Mouse (Mus musculus): ENCODE measurements around the gene Bbs5.
"Not testable (repeated sequence)": the region's sequence is repeated elsewhere in the genome, so short reads cannot be mapped to it uniquely, and the experiment has no call there.

Gene Bbs5

DNA sequence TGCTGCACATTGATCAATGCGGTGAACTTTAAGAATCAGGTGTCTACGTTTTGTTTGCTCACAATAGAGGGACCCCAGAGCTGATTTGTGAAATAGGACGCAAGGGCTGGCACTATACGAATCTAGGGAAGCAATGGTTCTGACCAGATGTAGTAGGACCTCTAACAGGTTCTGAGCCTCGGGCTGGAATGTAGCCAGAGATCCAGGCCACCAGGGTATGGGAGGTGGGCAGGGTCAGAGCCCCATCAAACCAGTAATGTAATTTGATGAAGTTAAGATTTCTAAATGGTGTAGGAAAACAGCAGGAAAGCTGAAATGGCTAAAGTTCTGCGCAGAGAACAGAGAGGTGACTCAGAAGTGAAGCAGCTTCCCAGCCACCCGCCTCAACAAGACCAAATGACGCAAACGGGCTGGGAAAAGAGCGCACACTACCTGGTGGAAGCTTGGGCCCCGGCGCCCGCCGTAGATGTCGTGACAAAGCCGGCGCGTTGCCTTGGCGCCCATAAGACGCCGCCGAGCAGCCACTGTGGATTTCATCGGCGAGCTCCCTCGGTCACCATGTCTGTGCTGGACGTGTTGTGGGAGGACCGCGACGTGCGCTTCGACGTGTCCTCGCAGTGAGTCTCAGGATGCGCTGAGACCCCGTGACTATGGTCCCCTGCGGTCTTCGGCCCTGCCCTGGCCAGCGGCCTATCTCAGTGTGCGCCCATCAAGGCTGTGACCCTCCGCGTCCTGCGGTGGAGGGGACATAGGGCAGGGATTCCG, at the start of gene Bbs5:
Gene Bbs5, plus strand, starts transcription at position 446 of the 765 bp plus-strand sequence.
- ATAC-seq (ENCODE audit: insufficient number of reproducible peaks, low FRiP score, low TSS enrichment): peak; percentile 94

DNA sequence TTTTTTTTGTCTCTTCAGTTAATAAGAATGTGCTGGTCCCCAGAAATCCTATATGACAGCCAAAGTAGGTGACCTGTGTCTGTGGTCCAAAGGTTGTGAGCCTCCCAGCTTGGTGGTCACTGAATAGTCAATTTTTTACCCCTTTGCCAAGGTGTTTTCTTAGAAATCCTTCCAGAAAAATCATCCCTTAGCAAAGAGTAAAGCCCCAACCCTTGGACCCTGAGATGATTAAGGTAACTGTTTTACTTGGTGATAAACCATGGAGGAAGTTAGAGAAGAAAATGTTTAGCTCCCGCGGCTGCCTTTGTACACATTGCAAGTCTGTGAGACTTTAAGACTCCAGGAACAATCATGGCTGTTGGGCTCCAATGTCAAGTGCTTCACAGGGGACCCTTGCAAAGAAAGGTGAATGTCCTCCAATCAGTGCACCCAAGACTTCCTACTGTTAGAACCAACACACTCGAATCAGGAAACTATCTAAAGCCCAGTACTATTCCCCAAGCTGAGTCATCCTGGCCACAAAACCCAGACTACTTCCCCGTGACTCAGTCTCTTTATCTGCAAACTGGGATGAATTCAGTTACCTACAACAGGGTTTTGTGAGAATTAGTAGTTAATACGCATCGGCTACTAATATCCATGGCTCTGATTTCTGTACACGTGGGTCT, 43.1 kb upstream of the Bbs5 start:
- no peak for ATAC-seq (ENCODE audit: insufficient number of reproducible peaks, low FRiP score, low TSS enrichment)

DNA sequence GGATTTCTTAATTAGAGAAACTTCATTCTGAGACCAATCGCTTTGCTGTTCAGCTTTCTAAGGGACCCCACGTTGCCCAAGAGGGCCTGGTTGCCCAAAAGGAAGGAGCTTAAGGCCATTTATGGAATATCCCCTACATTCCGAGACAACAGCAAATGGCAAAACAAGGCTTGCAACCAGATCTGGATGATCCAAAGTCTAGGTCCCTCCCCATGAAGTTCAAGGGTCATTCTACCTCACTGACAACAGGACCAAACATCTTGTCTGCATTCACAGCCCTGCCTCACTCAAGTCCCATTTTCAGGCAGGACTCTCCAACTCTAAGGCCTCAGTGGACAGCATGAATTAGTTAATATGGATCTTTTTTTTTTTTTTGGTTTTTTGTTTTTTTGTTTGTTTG, 40.4 kb upstream of the Bbs5 start:
- no peak for ATAC-seq (ENCODE audit: insufficient number of reproducible peaks, low FRiP score, low TSS enrichment)

DNA sequence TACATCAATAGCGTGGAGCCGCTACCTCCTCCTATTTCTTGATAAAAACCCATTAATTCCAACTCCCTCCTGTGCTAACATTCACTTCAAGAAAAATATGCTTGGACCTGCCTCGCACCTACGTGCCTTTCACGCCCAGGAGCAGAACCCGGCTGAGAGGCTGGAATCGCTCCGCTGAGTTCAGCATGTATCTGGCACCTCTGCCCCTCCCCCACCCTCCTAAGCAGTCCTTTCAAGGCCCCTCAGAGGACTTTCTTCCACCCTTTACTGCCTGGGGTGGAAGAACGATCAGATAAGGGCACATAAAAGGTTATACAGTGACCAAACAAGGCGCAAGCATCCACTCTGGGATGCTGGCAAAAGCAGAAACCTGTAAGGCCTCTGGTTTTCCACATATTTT, 34.7 kb upstream of the Bbs5 start:
- no peak for ATAC-seq (ENCODE audit: insufficient number of reproducible peaks, low FRiP score, low TSS enrichment)

DNA sequence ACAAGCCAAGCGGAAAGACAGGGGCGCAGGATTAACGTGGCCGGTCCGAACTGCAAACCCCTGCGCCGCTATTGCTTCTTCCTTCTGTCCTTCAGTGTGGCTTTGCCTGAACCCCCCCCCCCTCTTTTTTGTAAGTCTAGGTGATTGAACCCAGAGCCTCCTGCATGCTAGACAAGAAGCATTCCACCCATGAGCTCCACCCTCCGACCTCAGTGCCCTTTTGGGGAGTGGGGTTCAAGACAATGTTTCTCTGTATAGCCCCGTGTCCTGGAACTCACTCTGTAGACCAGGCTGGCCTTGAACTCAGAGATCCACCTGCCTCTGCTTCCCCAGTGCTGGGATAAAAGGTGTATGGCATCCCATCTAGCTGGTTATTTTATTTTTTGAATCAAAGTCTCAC, 34.3 kb upstream of the Bbs5 start:
- no peak for ATAC-seq (ENCODE audit: insufficient number of reproducible peaks, low FRiP score, low TSS enrichment)

DNA sequence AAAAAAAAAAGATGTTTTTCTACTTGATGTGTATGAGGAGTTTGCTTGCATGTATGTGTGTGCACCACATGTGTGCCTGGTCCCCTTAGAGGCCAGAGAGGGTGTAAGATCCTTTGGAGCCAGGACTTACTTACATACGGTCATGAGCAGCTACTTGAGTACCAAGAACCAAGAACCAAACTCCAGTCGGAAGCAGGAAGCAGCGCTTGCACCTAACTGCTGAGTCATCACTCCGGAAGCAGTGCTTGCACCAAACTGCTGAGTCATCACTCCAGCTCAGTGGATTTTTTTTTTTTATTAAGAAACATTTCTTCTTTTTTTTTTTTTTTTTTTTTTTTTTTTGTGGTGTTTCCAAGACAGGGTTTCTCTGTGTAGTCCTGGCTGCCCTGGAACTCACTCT, 33.7 kb upstream of the Bbs5 start:
- ATAC-seq (ENCODE audit: insufficient number of reproducible peaks, low FRiP score, low TSS enrichment): no peak

DNA sequence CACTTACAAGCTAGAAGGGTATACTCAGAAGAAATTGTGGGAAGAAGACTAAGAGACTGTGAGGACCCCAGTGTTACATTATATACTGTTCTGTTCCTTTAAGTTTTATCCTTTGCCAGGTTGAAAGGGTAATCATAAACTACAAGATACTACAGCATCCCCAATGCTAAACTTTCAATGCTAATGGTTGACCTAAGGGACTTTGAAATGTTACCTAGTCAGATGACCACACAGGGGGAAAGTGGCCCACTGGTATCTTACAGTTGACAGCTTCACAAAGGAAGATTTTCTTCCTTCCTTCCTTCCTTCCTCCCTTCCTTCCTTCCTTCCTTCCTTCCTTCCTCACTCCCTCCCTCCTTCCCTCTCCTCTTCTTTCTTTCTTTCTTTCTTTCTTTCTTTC, 28.6 kb upstream of the Bbs5 start:
- ATAC-seq (ENCODE audit: insufficient number of reproducible peaks, low FRiP score, low TSS enrichment): no peak

DNA sequence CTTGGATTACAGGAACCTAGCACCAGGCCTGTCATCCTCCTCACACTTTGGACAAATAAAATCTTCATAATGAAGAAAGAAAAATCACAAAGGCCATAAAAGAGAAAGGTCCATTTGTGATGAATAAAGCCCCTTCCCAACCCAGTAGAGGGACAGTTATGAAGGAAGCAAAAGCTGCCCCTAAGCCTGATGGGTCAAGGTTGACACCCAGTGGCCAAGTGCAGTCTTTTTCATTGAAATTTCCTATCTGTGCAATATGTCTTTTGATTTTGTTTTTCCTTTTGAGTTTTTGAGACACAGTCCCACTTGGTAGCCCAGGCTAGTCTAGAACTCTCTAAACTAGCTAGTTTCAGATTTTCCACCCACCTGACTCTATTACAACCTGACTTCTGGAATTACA, 27.7 kb upstream of the Bbs5 start:
- ATAC-seq (ENCODE audit: insufficient number of reproducible peaks, low FRiP score, low TSS enrichment): no peak

DNA sequence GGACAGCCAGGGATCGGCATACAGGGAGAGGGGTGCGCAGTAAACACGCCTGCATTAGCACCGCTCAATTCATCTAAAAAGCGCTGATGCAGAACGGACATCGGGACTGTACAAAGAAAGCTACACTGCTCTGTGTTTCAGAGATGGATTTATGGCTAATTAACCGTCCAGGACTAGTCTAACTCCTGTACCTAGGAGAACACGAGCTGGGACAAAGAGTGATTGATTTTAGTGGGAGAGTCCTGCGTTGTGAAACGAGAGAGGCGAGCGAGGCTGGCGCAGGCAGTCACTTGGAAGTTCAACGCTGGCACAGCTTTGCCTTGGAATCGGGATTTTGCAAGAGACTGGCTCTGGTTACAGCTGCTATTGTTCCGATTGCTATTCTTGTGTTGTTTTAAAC, 17.8 kb upstream of the Bbs5 start:
- ATAC-seq (ENCODE audit: insufficient number of reproducible peaks, low FRiP score, low TSS enrichment): no peak

DNA sequence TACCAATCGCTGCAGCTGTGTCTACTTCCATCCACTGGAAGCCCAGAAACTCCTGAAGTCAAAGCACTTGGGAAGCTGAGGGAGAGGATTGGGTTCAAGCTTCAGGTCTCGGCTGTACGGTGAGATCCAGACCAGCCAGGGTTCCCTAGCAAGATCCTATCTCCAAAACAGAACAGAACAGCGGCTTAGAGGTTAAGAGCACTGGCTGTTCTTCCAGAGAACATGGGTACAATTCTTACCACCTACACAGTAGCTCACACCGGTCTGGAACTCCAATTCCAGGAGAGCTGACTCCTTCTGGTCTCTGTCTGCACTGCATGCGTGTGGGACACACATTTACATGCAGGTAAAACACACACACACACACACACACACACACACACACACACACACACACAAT, 17.1 kb upstream of the Bbs5 start:
- ATAC-seq (ENCODE audit: insufficient number of reproducible peaks, low FRiP score, low TSS enrichment): no peak

DNA sequence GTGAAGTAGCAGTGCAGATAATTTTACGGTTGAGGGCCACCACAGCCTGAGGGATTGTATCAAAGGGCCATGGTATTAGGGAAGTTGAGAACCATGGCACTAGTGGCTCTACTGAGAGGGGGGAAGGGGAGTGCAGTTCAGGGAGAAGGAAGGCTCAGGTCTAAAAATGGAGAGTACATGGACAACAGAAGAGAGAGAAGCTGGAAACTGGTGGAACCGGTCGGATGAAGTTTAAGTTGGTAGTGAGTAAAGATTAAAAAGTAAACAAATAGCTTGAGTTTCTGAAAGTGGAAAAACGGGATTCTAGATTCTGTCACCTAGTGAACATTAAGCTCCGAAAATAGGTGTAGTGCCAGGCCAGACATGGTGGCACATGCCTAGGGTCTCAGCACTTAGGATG, 16.2 kb upstream of the Bbs5 start:
- ATAC-seq (ENCODE audit: insufficient number of reproducible peaks, low FRiP score, low TSS enrichment): no peak

DNA sequence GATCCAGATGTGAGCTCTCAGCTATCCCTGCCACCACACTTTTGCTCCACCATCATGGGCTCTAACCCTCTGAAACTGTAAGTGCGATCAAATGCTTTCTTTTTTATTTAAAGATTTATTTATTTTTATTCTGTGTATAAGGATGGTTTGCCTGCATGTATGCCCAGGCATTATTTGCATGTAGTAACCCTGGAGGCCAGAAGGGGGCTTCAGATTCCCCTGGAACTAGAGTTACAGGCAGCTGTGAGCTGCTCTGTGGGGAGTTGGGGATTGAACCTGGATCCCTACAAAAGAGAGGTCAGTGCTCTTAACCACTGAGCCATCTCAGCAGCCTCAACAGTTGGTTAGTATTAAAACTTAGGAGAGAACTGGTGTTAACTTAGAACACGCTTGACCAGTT, 15.5 kb upstream of the Bbs5 start:
- no peak for ATAC-seq (ENCODE audit: insufficient number of reproducible peaks, low FRiP score, low TSS enrichment)

DNA sequence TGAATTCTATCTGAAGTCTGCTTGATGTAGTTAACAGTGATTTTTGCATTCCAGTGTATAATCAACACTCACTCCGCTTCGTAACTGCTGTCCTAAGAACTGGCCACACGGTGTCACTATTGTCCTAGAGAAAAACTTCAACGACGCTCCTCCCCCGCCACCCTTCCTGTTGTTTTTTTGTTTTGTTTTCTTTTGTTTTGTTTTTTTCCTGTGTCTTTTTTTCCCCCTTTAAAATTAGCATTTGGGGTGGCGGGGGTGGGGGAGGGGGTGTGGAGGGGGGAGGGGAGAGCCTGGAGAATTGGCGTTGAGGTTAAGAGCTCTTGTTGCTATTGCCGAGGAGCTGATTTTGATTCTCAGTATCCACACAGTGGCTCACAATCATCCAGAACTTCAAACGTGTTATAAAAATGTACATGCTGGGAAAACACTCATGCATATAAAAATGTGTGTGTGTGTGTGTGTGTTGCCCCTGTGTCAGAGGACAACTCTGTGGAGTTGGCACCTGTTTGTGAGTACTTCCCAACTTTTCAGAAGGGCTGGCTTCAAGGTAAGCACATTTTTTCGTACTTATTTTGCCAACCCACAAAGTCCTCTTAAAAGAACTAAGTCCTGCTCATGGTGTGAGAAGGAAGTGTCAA, 11.8 kb upstream of the Bbs5 start:
- ATAC-seq (ENCODE audit: insufficient number of reproducible peaks, low FRiP score, low TSS enrichment): peak; percentile 76

DNA sequence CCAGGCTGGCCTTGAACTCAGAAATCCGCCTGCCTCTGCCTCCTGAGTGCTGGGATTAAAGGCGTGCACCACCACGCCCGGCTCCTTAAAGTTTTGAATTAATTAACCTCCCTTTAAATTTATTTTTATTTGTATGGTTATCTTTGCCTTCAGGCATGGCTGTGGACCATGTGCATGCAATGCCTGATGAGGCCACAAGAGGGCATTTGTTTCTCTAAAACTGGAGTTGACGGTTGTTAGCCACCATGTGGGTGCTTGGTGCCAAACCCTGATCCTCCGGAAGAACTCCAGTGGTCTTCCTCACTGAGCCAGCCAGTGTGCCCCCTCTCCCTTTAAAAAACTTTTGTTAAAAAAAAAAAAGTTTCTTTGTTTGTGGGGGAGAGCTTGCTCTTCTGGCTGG, 11.2 kb upstream of the Bbs5 start:
- ATAC-seq (ENCODE audit: insufficient number of reproducible peaks, low FRiP score, low TSS enrichment): no peak

DNA sequence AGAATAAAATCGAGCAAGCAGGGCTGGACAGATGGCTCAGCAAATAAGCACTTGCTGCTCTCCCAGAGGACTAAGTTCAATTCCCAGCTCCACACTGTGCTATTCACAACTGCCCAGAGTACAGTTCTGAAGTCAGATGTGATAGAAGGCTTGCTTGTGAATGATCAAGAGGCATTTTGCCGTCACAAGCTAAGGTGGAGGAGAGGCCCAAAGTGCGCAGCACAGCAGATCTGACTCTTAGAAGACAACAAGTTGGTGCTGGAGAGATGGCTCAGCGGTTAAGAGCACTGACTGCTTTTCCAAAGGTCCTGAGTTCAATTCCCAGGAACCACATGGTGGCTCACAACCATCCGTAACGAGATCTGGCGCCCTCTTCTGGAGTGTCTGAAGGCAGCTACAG, 9.0 kb upstream of the Bbs5 start:
- ATAC-seq (ENCODE audit: insufficient number of reproducible peaks, low FRiP score, low TSS enrichment): not testable (repeated sequence)

DNA sequence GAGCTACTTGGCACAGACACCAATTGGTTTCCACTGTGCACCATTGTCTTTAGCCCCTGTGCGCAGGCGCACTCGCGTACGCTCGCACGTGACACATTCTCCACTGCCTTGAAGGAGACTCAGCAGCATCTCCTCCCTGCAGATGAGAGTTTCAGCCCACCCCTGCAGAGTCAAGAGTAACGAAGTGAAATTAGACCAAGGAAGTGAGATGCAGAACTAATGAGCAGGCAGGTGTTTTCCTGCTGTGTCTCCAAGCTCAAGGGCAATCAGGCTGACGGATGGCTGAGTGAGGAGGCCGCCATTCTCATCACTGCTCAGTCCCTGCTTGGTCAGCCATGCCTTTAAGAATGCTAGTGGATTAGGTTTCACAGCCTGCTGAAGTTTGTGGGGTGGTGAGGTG, 6.9 kb upstream of the Bbs5 start:
- no peak for ATAC-seq (ENCODE audit: insufficient number of reproducible peaks, low FRiP score, low TSS enrichment)

DNA sequence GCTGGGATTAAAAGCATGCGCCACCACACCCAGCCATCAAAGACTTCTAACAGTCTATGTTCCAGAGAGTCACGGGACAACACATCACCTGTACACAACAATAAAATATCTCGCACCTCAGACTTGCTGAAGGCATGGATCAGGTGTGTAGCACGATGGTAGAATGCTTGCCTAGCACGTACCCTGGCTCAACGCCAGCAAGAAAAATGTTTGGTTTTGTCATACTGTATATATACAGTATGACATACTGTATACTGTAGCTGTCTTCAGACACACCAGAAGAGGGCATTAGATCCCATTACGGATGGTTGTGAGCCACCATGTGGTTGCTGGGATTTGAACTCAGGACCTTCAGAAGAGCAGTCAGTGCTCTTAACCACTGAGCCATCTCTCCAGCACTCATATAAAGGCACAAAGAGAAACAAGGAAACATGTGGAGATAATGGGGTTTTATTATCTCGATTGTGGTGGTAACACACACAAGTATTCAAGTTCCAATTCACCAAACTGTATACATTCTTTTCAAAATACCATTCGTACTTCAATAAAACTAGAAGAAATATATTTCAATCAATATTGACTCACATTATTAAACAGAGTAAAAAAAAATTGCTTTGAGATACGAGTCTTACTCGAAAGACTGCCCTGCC, 1.9 kb upstream of the Bbs5 start:
- ATAC-seq (ENCODE audit: insufficient number of reproducible peaks, low FRiP score, low TSS enrichment): no peak

DNA sequence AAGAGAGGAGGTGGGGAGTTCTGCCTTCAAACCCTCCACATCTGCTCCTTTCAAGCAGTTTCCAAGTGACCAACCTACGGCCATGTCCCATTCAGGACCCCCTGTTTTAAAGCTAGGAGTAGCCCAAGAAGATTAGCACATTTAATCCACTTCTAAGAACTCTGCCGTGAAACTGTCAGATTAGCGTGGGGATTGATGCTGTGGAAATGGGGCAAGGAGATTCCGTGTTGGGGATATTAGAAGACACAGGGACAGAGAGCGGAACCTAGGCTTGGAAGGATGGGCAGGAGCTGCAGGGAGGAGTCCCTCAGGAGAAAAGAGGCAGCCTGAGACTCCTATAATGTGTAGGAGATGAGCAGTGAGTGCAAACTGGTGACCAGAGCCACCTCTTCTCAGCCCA, 2.7 kb downstream of the Bbs5 start:
- no peak for ATAC-seq (ENCODE audit: insufficient number of reproducible peaks, low FRiP score, low TSS enrichment)

DNA sequence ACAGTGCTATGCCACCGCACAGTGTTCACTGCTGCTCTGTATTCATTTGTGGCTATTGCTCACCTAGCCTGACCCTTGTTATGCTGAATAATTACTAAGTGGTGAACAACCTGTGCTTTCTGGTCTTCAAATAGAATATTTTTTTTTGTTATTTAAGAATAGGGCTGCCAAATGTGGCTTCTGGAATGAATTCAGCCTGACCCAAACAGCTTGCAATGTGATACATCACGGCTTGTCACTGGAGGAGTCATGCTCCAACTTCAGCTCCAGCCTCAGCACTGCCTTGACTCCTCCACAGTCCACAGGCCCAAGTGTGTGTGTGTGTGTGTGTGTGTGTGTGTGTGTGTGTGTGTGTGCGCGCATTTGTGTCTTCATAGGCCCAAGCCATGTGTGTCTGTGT, 12.4 kb downstream of the Bbs5 start:
- no peak for ATAC-seq (ENCODE audit: insufficient number of reproducible peaks, low FRiP score, low TSS enrichment)

DNA sequence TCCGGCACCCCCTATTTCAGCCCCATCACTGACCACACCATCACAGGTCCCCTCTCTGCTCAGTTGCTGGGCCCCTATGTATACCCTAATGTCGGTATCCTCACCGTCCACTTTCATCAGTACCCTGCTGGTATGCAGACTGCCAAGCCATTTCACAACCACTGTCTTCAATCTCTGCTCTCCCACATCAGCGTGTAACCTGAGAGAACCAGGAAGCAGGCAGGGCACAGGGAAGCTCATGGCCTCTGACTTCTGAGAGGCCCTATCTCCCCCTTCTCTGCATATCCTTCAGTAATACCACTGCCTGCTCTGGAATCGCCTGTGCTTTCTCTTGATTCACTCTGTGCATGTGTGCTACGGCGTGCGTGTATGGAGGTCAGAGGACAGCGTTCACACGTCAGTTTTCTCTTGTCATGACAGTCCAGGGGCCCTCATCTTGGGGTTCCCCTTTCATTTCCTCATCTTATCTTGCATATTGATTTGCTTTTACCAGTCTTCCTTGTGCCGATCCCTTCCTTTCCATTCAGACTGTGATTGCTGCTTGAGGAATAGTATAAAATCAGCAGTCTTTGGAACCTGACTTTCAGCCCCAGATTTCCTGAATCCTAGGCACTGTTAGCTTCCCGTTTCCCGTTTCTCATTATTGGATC, 17.0 kb downstream of the Bbs5 start:
- ATAC-seq (ENCODE audit: insufficient number of reproducible peaks, low FRiP score, low TSS enrichment): no peak

DNA sequence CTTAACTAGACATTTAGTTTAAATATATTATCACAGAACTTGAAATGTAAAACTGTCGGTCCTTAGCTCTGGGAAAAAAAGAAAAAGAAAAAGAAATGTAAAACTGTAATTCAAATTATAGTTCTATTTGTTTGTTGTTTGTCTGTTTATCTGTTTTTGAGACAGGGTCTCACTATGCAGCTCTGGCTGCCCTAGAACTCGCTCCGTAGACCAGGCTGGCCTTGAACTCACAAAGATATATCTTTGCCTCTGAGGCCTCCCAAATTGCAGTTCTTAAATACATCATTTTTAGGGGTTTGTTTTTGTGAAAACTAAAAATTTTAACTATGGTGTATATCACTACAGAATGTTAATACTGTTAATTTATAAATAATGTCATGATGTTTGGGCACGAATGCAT, 20.7 kb downstream of the Bbs5 start:
- no peak for ATAC-seq (ENCODE audit: insufficient number of reproducible peaks, low FRiP score, low TSS enrichment)

Measured in cerebellum, adult (tissue).